Mouse (Mus musculus) heart, postnatal 0 days (tissue): ENCODE measurements at regions not wholly inside any gene's neighbourhood (a gene's known extent, or its start where the extent isn't known, plus 50 kb on each side); places are given as distances from the start of the nearest gene placed in this dataset.

Source experiments
- CTCF ChIP-seq: IDR thresholded peaks from 2 replicates; pipeline ENCODE4 v1.5.1; 2016; ENCODE audit warnings: antibody characterized with exemption, control low read depth, low read depth
- EP300 ChIP-seq: IDR thresholded peaks from 2 replicates; pipeline ENCODE4 v1.6.1; 2016; ENCODE audit warnings: antibody characterized with exemption, low read depth

GRCm38 (mm10) chr1:73743737-73744554, 380.3 kb downstream of the Tns1 start:
- TF ChIP-seq EP300 (no peak), CTCF (no peak)
